Mouse (Mus musculus) urinary bladder, postnatal 25 days (tissue): ENCODE measurements around the gene Ptpn1.

Experiments
- DNase-seq: peaks from one replicate; pipeline ENCODE4 v3.0.0; 2022; ENCODE audit warnings: low spot score

The Ptpn1 gene

DNA sequence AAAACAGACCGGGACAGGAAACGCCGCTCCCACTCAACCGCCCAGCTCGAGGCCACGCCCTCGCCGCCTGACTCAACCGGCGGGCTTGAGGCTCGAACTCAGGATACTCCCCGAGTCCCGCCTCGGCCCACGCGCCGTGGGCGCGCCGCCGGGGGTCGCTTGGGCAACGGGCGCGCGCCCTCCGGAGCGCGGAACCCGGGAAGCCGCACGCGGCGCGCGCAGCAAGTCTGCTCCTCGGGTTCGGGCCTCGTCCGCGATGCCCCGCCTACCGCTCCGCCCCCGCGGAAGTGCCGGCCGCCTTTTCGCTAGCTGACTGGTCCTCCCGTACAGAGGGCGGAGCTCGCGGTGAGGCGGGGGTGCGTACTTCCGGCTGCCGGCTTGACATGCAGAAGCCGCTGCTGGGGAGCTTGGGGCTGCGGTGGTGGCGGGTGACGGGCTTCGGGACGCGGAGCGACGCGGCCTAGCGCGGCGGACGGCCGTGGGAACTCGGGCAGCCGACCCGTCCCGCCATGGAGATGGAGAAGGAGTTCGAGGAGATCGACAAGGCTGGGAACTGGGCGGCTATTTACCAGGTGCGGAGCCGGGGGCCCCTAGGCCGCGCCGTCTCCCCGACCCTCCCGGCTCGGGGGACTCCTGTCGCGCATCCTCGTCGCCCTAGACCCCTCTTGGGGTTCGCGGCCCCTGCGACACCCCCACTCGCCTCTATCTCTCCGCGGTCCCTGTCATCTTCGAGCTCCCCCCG is at the start of gene Ptpn1:
TSS of gene Ptpn1 (plus strand) at position 73 of the 742 bp plus-strand sequence.
- peak; percentile 94 for DNase-seq

- no peak for DNase-seq
Observed at GRCm38 (mm10) chr2:167886485-167886884, 45.4 kb upstream of the Ptpn1 start.

GRCm38 (mm10) chr2:167887516-167888347 is 44.1 kb upstream of the Ptpn1 start:
- peak; percentile 65 for DNase-seq

GRCm38 (mm10) chr2:167888834-167889233 is 43.0 kb upstream of the Ptpn1 start:
- DNase-seq: no peak

DNA sequence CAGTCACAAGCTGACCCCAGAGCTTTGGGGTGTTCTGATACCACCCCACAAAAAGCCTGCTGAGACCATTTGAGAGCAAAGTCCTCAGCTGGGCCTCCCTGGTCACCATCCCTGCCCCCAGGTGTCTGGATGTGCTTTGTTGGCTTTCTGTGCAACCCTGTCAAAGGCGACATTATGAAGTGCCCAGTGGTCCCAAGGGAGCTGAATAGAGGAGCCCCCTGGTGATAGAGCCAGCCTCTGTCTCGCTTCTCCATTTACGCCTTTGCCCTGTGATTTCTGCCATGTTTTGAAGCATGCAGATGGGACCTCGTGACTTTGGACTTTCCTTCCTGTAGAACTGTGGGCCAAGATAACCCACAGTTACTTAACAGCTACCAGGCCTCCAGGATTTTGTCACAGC is 42.0 kb upstream of the Ptpn1 start:
- DNase-seq: no peak

GRCm38 (mm10) chr2:167891908-167892307 is 39.9 kb upstream of the Ptpn1 start:
- DNase-seq: peak; percentile 74

DNA sequence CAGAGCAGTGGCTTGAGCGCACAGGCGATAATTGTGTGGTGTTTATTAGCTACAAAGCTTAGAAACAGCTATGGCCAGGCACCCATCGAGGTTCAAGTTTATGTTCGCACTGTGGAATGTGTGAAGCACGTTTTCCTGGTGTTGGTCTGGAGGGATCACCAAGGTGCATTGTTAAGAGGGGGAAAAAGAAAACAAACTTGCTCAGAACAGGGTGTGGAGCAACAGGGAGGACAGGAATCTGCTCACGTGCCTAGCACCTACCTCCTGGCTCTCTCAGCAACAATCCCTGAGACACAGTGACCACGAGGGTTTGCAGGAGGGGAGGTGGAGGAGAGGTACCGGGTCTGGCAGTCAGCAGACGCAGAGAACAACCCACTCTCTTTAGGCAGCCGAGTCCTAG is 38.2 kb upstream of the Ptpn1 start:
- no peak for DNase-seq

DNA sequence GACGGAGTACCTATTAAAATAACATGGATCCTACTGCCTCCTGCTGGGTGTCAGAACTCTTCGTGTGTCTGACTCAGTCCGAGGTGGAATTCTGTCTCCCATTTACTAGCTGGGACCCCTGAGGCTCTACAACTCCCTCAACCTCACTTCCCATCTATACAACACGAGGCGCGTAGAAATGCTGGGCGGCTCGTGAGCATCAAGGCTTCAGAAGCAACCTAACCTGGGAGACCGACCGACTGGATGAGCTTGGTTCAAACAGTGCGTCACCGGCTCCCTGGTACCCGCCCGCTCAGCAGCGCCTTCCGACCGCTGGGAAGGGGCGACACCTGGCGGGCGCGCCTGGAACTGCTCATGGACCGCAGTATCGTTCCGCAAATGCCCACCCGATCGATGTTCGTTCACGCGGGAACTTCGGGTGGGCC is 36.9 kb upstream of the Ptpn1 start:
- DNase-seq: peak; percentile 91

DNA sequence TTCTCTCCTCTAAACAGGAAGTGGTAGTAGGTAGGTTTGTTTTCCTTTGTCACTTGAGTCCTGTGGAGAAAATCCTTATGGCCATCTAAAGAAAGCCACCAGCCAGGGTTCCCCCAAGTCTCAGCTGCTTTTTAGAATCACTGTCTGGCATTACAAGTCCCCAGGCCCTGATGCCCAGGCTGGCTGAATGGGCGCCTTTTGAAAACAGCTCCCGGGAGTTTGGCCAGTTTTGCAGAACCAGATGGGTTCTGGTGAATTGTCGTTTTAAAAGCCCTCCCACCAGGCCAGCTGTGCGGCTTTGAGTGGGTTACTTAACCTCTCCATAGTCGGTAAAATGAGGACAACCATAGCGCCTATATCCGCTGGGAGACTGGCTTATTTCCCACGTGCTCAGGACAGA is 34.0 kb upstream of the Ptpn1 start:
- DNase-seq: no peak

DNA sequence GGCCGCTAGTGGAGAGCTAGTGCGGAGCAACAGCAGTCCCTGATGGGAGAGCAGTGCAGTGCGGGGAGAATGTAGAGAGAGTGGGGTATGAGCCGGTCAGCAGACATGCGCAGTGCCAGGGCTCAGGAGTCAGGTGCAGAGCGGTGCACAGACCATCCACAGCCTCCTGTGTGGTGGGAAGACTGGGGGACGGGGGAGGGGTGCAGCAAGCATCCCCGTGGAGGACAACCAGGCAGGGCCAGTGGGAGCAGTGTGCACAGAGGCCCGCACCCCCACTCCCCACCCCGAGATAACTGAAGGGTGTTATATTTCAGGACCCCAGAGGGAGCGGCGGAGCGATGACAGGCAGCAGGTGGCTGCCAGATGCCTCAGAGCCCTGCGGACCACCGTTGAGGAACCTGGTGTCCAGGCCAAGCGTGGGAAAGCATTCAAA is 31.9 kb upstream of the Ptpn1 start:
- no peak for DNase-seq

GRCm38 (mm10) chr2:167902116-167902703 is 29.6 kb upstream of the Ptpn1 start:
- no peak for DNase-seq

DNA sequence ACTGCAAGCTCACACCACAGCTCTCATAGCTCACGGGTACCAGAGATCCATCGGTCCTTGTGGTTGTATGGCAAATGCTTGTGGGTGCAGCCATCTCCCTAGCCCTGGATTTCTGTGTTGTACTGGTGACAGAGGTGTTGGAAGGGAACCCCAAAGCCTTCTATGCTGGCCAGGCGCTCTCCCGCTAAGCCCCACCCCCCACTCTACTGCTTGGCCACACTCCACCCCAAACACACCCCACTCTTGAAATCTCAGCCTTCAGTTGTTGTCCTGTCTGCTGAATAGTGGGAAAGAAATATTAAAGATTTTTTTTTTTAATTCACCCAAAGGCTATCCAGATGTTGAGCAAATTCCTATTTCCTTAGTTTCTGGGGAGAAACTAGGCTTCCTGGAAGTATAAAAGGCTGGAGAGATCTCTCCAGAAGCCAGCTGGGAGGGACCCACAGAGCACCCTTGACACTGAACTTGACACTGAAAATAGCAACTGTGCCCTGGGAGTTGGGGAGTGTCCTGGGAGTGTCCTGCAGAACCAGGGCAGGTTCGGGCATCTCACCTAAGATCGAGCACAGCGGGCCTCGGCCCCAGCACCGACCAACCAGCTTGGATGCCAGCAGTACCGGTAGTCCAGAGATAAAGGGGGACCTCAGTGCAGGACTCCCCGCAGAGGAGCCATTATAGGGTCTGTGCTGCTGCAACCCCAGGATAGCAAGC is 28.5 kb upstream of the Ptpn1 start:
- no peak for DNase-seq

DNA sequence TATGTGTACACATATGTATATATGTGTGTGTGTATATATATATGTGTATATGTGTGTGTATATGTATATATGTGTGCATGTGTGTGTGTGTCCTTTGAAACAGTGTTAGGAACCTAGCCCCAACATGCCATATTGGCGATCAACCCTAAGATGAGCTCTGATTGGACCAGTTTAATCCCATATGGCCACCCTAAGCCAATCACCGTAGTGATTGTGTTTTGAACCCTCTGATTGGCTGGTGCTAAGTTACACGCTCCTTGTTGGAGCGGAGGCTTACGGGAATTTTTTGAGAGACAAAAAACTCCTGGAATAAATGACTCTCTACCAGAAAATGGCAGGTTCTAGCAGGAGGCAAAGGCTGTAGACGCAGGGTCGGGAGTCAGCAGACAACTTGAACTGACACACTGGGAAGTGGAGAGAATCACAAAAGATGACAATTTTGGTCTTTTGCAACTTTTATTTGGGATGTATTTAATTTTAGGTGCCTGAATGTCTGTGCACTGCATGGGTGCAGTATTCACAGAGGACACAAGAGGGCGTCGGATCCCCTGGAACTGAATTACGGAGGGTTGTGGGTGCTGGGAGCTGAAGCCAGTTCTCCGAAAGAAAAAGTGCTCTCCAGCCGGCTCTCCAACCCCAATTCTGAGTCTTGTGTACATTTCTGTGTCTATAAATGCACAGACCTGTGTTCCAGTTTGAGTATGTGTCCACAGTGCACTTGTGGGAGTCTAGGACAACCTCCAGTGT is 27.1 kb upstream of the Ptpn1 start:
- no peak for DNase-seq

GRCm38 (mm10) chr2:167905561-167905960 is 26.3 kb upstream of the Ptpn1 start:
- no peak for DNase-seq

GRCm38 (mm10) chr2:167906729-167907128 is 25.1 kb upstream of the Ptpn1 start:
- DNase-seq: no peak

DNA sequence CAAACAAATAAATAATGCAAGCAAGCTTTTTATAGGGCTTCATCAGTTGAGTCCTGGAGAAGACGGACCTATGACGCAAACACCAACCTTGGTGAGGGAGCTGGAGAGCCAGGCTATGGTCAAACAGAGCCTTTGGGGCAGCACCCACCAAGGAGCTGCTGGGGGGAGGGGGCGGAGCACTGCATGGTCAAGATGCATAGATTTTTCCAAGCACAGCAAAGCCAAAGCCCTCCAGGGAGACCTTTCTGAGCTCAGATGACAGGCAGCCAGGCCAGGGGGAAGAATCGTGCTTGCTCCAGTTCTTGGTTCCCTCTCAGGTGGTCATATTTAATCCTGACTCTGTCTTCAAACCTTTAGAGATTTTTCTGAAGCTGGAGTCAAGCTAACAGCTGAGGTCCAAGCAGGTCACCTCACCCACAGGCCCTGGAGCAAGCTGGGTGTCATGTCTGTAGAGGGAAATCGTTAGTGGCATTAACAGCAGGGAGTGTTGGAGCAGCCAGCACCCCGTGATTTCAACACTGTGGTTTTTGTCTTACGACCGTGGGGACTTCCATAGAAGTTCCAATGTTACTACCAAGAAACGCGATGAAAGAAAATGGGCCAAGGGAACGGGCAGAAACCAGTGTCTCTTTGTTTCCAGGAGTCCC is 22.2 kb upstream of the Ptpn1 start:
- no peak for DNase-seq

DNA sequence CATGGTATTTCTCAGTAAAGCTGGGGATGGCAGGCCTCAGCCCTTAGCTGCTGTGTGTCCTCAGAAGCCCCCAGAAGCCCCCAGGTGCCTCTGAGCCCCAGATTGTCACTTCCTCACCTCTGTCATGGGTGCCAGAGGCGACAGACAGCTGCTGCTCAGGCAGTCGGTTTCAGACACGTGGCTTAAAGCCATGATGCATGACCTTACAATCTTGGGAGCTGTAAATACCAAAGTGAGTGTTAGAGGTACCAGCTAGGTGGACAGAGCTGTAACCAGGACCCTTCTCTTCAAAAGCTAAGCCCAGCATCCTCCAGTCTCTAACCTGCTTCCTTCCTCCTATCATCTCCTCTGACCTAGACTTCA is 21.7 kb upstream of the Ptpn1 start:
- no peak for DNase-seq

DNA sequence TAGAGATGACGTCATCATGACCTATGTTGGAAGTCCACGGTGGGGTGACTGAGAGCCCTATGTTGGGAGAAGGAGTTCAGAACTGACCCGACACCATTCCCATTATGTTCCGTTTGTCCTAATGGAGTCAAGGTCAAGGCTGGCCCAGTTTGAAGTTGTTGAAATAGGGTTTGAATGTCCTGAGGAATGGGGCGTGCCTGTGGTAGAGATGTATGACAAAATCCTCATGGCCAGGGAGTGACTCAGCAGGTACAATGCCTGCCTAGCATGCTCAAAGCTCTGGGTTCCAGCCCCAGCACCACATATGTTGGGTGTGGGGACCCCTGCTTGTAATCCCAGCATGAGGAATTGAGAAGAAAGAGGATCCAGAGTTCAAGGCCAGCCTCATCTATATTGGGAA is 20.3 kb upstream of the Ptpn1 start:
- no peak for DNase-seq

GRCm38 (mm10) chr2:167919081-167919480 is 12.8 kb upstream of the Ptpn1 start:
- DNase-seq: no peak

DNA sequence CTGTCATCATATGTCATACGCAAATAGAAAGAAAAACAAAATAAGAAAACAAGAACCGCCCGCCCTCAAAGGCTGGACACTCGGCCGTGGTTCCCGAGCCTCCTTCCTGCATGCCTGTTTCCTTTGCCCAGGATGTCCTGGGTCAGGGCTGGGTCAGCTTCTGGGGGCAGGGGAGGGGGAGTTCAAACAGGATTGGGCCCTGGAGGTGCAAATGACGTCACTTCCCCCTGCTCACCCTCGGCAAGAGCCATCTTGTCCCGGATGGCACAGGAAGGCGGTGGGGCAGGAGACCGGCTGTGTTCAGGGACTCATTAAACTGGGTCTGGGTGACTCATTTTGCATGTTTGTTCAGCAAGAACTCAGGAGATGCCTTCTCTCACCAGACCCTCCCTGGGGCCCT is 11.8 kb upstream of the Ptpn1 start:
- no peak for DNase-seq

- DNase-seq: no peak
Observed at GRCm38 (mm10) chr2:167920960-167921495, 10.8 kb upstream of the Ptpn1 start.
